Mouse (Mus musculus) B cell, adult 2 months (primary cell): Measurements from ENCODE around the gene Apba3.

Source experiments
- DNase-seq, 2 experiments: peaks; one replicate each; pipeline ENCODE4 v3.0.0; 2022

Apba3 gene

GRCm38 (mm10) chr10:81306837-81307682 is 40.3 kb downstream of the Apba3 start:
- DNase-seq = no peak

- no peak for DNase-seq
These were observed 42.8 kb downstream of the Apba3 start for GRCm38 (mm10) chr10:81309571-81309970.

GRCm38 (mm10) chr10:81313581-81313980 is 46.8 kb downstream of the Apba3 start:
- DNase-seq = no peak

- DNase-seq = no peak
These were observed 47.4 kb downstream of the Apba3 start for GRCm38 (mm10) chr10:81314201-81314600.

GRCm38 (mm10) chr10:81315587-81315986 is 48.8 kb downstream of the Apba3 start:
- no peak for DNase-seq

GRCm38 (mm10) chr10:81316338-81317060 is 49.7 kb downstream of the Apba3 start:
- peak; percentile 54 to 57 for DNase-seq

GRCm38 (mm10) chr10:81317273-81317672 is 50.5 kb downstream of the Apba3 start:
- no peak for DNase-seq

GRCm38 (mm10) chr10:81318589-81319329 is 52.0 kb downstream of the Apba3 start:
- no peak for DNase-seq

- peak; percentile 46 to 53 for DNase-seq
These were observed 52.6 kb downstream of the Apba3 start for GRCm38 (mm10) chr10:81319330-81319699.

GRCm38 (mm10) chr10:81319741-81320549 is 53.2 kb downstream of the Apba3 start:
- peak; percentile 40 to 45 for DNase-seq

GRCm38 (mm10) chr10:81320550-81321347 is 54.0 kb downstream of the Apba3 start, which contains the start of gene Cactin:
Cactin (plus strand) TSS chr10:81321103.
- DNase-seq = peak; percentile 98 to 99

- no peak for DNase-seq
These were observed 54.7 kb downstream of the Apba3 start for GRCm38 (mm10) chr10:81321436-81321835.

GRCm38 (mm10) chr10:81322444-81322843 is 55.7 kb downstream of the Apba3 start:
- no peak for DNase-seq
